Mouse (Mus musculus) cortical plate, adult 2 months (tissue): ENCODE measurements around the gene Slc22a23.

ENCODE experiments used
- CTCF ChIP-seq: fragments of 200-500 bp; IDR thresholded peaks from 2 replicates; pipeline ENCODE4 v1.5.1; 2011; ENCODE audit warnings: mild to moderate bottlenecking, control low read depth, low read length; ENCODE audit not compliant: insufficient read depth; ENCODE audit errors: extremely low read depth
- POLR2A ChIP-seq: fragments of 200-500 bp; IDR thresholded peaks from 2 replicates; pipeline ENCODE4 v1.6.1; 2011; ENCODE audit warnings: mild to moderate bottlenecking, low read length, control low read depth; ENCODE audit not compliant: insufficient read depth; ENCODE audit errors: extremely low read depth

GRCm38 (mm10) chr13:34278759-34279270 is 66.2 kb downstream of the Slc22a23 start:
- TF ChIP-seq POLR2A (no peak), CTCF (no peak)
